Mouse (Mus musculus): ENCODE measurements around the gene Olfr1057.
"Not testable (repeated sequence)": the region's sequence is repeated elsewhere in the genome, so short reads cannot be mapped to it uniquely, and the experiment has no call there.

The Olfr1057 gene

DNA sequence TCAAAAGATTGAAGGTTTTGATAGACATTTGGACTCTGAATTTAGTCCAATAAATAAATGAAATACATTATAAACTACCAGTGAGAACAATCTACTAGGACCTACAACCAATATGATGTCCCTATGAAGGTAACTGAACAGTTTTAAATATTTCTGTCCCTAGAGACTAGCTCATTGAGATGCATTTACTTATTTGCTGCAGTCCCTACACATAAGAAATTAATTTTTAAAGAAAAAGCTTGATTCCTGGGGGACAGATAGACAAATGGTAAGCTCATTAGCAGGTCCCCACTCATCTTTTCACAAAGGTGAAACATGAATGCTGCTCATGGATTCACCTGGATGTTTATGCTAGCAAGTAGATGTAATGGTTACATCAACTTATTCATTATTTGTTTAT, at the start of gene Olfr1057:
TSS of gene Olfr1057 (minus strand) at position 101 of the 400 bp plus-strand sequence.
- no peak for DNase-seq

DNA sequence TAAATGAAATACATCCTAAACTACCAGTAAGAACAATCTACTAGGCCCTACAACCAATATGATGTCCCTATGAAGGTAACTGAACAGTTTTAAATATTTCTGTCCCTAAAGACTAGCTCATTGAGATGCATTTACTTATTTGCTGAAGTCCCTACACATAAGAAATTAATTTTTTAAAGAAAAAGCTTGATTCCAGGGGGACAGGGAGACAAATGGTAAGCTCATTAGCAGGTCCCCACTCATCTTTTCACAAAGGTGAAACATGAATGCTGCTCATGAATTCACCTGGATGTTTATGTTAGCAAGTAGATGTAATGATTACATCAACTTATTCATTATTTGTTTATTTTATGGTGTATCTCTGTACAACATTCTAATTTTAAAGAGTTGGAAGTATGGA, 48.5 kb upstream of the Olfr1057 start, which contains the start of gene Olfr1062:
TSS of gene Olfr1062 (minus strand) at position 101 of the 400 bp plus-strand sequence.
- DNase-seq = not testable (repeated sequence)

DNA sequence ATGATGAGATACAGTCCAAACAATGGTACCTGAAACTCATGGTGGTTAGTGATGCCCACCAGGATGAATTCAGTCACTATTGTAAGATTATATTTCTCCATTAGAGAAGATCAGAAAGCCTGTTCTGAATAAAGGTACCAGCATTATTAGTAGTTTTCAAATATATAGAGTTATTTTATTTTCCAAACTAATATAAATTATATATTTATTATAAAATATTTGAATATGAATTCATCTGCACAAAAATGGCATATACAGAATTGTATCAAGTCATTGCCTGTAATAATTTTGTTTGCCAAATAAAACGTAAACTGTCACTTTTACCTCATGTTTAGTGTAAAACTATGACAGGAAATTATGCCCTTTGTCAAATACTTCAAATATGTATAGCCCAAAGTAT, 35.8 kb upstream of the Olfr1057 start, which contains the start of gene Olfr1061:
TSS of gene Olfr1061 (minus strand) at position 101 of the 400 bp plus-strand sequence.
- DNase-seq = no peak

DNA sequence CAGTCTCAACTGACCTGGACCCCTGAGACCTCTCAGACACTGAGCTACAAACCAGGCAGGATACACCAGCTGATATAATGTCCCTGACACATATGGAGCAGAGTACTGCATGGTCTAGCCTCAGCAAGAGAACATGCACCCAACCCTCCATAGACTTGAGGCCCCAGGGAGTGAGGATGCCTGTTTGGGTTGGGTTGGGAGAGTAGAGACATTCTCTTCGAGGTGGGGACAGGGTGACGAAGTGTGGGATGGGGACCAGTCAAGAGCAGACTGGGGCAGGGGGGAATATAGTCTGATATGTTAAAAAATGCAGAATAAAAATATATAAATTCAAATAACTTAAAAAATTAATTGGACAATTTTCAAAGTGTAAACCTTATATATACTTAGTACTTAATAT, 16.9 kb upstream of the Olfr1057 start:
- no peak for DNase-seq

DNA sequence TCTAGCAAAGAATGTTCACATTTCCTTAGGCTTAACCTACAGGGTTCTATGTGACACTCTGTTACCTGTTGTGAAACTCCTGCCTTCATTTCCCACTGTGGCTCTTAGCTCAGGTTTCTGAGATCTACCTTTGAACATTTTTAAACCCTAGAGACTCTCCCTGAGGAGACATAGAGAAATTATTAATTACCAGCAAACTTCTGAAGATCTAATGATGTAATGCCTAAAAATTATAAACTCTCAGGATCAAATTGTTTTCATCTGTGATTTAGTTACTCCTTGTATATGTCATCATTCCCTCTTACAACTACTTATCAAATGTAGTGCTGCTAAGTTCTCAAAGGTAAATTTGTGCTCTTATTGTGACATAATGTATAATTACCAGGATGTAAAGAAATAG, 10.3 kb upstream of the Olfr1057 start, which contains the start of gene Olfr1058:
TSS of gene Olfr1058 (minus strand) at position 101 of the 400 bp plus-strand sequence.
- DNase-seq = not testable (repeated sequence)

DNA sequence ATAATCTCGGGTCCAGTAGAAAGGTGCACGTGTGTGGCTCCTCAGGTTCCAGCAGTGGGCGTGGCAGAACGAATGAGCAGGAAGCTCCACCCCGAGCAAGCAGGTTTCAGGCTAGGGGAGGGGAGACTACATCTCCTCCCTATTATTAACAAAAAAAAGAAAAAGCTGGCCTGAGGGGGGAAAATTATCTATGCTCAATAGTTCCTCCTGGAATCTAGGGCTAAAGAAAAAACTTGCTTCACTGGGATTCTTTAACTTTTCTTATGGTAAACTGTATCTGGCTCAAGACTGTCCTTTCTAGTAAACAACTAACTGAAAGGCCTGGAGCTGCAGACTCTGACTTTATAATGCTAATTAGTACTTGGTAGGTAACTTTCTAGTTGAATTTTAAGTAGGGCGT, 11.9 kb downstream of the Olfr1057 start:
- DNase-seq = not testable (repeated sequence)

DNA sequence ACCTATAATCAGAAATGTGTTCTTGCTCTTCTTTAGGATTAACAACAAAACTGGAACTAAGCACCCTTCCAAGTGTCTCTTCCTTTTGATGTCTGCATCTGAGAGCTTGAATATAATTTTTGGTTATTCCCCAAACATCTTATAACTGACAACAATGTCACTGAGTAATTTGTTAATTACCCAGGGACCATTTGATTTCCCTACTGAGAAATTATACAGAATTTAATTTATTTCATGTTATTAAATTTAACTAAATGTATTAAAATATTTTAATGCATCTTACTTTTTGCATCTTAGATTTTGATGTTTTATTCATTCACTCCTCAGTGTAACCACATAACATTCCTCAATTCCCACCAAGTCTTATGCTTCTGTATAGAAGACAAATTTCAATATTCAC, 15.8 kb downstream of the Olfr1057 start, which contains the start of gene Olfr1056:
TSS of gene Olfr1056 (minus strand) at position 101 of the 400 bp plus-strand sequence.
- DNase-seq = no peak

DNA sequence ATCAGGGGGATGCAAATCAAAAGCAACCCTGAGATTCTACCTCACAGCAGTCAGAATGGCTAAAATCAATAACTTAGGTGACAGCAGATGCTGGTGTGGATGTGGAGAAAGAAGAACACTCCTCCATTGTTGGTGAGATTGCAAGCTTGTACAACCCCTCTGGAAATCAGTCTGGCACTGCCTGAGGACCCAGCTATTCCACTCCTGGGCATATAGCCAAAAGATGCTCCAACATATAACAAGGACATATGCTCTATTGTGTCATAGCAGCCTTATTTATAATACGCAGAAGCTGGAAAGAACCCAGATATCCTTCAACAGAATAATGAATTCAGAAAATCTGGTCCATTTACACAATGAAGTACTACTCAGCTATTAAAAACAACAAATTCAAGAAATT, 26.4 kb downstream of the Olfr1057 start:
- DNase-seq = not testable (repeated sequence)

DNA sequence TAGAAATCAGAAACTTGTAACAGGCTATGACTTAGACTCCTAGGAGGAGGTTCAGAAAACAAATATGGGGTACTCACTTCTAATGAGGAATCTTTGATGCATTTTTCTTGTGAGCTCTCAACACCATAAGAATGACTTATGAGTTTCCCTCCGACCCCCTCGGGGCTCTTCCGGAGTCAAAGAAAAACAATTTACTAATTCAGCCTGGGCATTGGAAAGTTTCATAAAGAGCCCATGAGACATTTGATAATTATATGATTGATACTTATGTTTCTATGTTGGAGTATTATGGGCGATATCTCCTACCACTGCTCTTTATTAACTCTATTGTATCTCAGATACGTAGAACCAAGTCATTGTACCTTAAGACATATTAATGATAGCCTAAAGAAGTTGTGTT, 28.0 kb downstream of the Olfr1057 start, which contains the start of gene Olfr1055:
TSS of gene Olfr1055 (minus strand) at position 101 of the 400 bp plus-strand sequence.
- no peak for DNase-seq

DNA sequence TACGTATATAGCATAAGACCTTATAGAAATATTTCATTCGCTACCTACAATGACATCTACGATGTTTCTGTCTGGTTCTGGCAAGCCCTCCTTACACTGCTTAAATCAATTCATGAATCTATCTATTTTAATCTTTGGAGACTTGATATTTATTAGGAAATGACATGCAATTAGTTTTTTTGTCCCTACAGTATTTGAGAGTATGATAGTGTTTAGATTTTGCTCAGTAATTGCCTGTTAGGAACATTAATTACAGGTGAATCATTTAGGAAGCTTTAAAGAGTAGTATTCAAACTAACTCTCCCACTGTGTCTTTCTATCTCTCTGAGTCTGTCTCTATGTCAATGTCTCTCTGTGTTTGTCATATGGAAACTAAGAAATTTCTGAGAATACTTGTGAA, 42.9 kb downstream of the Olfr1057 start, which contains the start of gene Olfr1054:
TSS of gene Olfr1054 (minus strand) at position 101 of the 400 bp plus-strand sequence.
- no peak for DNase-seq
